Mouse (Mus musculus): Measurements from ENCODE around the gene Adgrv1.
A peak's percentile ranks its signal among the peaks of the same experiment; 100 is the strongest.

Gene Adgrv1

DNA sequence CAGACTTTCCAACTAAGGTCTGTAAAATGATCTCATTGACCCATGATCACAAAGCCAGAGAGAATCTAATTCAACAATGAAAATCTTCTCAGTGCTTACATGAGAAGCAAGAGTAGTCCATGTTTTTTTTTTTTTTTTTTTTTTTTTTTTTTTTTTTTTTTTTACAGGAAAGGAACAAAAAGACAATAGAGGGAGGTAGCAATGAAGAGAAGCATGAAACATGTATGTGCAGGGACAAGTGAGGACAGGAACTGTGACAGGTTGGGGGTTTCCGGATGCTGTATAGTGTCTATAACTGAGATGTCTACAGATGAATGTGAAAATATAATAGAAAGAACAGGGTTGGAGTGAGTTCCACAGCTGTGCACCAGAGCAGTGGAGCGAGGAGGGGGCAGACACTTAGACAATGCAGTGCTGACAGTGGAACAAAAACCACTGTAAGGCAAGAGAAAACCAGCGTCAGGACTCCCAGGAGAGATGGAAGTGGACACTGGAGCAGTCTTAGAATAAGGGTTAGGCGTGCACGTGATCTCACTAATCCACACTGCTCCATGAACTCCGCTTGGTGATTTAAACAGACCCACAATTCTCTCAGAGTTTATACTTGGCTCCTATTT, 490.6 kb downstream of the Adgrv1 start:
- DNase-seq (ENCODE audit: low spot score), result no peak

DNA sequence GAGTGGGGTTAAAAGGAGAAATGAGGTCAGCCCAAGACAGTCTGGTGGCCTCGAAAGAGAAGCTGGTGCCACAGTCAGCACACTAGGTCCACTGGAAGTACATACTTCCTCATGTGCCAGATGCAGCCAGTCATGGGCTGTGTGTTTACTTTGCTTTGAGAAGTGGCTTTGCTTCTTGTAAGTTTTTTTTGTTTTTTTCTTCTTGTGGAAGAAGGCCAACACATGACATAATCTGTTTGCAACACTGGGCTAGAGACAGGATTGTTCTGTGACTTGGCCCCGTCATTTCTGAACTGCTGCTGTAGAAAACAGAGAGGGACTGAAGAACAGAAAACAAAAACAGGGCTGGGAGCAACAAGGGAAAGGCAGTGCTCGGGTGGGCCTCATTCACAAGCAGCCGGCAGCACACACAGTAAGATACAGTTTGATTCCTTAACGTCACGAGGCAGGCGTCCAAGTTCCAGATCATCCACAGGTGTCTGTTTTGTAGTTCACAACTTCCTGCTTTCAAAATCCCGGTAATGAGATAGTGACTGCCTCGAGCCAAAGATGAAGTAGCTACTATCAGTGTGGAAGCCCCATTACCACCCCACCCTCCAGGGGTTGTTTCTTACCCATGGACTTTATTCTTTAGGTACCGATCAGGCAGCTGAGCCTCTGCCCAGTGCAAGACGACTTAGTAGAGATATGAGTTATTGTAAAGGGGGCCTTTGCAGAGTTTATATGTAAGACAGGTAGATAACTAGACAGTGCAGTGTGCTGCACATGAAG, 496.1 kb downstream of the Adgrv1 start:
- peak; percentile 93 for DNase-seq (ENCODE audit: low spot score)

DNA sequence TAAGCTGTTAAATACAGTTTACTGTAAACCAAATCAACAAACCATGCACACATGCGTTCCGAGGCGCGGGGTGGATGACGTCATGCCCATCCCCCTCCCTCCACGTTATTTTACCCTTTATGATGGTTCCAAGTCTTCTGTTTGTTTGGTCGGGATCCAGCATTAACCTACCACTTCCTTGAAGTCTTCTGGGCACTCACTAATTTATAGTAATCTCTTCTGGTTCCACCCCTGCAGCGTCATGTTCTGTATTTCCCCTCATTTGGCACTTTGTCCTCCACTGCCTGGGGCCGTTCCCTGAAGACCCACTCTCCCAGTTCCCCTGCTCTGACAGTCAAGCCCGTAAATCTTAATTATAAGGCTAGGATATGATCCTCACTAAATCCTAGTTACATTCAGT, 497.0 kb downstream of the Adgrv1 start:
- DNase-seq (ENCODE audit: low spot score), result no peak

DNA sequence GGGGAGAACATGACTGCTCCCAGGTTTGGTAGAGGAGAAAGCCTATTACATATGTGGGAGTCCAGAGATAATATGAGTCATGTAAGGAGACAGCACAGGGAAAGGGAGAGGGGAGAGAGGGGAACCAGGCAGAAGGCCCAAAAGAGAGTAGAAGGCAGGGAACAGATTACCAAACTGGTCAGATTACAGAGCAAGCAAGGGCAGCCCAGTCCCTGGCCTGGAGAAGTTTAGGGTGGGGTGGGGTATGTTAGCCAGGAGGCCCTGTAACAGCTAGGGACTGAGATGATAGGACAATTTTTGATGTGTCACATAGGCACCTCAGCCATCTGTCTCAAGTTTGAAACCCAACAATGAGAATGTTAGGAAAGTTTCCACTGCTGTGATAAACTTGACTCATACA, 498.5 kb downstream of the Adgrv1 start:
- DNase-seq (ENCODE audit: low spot score), result no peak

DNA sequence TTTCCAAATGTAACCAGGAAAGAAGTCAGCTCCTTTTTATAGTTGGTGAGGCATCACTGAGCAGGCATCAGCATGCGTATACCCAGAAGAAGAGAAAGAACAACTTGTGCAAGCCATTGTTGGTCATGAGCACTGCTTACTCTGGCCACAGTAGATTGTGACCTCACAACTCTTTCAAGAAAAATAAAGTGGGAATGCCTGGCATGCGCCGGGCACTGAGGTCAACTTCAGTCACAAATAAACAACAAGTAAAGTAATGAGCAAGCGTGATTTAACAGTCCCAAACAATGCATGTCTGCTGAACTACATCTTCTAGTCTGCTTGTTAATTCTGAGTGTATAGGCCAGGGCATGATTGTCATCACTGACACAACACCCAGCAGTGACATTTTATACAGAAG, 499.6 kb downstream of the Adgrv1 start:
- DNase-seq (ENCODE audit: low spot score), result peak; percentile 65

DNA sequence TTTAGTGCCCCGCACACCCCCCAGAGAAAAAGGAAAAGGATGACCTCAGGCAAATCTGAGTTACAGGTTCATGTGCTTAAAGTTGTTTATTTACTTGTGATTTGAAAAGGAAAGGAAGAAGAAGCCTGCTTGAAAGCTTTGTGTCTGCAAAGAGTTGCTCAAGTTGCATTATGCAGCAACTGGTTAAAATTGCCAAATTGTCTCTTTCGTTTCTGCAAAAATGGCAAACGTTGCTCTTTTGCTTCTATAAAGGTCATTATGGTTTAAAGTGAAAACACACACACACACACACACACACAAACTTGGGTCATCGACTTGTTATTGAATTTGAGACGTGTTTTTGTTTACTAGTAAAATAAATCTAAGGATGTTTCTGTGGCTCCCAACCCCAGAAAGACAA, 500.3 kb downstream of the Adgrv1 start:
- DNase-seq (ENCODE audit: low spot score), result peak; percentile 35

DNA sequence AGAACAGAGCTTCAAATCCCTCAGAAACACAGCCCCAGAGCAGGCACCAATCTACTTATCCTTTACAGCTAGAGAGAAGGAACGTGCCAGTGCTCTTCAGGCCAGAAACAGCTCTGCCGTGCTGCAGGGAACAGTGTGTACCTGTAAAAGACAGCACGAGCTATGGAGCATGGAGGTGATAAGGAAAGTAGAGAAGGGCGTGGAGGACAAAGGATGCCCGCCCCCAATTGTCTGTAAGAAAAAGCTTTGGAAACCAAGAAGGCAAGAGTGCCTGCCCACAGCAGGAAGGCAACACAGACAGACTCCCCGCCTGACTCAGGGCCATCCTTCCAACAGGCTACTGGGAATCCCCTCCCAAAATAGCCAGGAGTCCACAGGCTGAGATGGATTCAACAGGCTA, 501.1 kb downstream of the Adgrv1 start:
- peak; percentile 54 for DNase-seq (ENCODE audit: low spot score)

DNA sequence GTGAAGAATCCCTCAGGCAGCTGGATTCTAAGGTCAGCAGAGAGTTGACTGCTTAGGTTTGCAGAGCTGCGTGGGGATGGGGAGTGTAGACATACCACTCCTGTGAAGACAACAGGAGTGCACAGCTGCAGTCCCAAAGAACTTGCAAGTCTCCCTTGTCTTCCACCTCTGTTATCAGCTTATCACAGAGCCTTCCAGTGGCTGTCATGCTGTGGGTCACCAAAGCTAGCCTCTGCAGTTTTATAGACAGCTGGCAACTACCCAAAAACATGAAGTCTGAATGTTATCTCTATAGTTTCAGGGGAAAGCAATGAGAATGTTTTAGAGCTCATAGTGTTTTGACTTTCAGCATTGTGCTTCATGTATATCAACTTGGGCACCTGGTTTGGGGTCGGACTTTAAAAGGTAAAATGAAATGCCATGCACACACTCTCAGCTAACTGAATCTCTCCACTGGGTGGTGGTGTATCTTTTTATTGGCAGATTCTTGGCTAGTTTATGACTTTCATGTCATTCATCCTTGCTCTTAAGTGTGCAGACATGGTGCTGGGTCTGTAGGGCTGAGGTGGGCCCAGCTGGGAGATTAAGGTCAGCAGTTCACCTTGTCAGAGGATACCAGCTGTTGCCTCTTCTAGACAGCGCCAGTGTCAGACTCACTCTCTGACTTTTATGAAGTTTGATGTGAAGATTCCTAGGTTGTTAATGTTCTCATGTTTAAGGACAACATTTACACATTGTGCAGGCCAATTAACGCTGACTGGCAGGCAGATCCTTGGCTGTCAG, 502.0 kb downstream of the Adgrv1 start:
- no peak for DNase-seq (ENCODE audit: low spot score)

DNA sequence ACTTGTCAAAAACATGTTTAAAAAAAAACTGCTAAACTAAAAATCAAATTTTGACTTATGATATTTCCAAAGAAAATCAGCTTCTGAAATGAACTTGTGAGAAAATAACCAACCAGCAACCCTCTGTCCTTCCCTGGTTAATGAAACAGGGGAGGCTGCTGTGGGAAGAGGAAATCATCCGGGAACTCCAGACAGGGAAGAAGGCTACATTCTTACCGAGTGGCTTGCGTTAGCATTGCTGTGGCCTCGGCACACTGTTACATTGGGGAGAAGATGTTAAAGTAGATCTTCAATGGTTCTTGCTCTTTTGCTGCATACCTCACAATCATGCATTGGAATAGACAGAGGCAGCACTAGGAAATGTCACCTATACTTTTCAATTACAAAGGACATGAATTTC, 507.1 kb downstream of the Adgrv1 start:
- DNase-seq (ENCODE audit: low spot score), result no peak

DNA sequence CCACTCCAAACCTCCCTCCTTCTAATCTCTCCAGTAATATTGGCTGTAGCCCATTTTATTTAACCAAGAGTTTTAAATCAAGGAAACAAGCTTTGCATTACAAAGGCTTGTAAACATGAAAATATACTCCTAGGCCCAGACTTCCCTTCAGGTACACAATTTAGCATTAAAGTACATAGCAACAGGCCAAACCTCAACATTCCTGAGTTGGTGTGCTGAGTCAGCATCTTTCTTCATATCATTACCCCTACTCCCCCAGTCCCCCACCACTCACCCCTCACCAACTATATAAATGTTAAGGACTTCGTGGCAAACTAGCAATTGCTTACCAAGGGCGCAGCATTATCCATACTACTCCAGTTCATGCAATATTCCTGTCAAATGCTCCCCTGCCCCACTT, 510.7 kb downstream of the Adgrv1 start:
- DNase-seq (ENCODE audit: low spot score), result no peak

DNA sequence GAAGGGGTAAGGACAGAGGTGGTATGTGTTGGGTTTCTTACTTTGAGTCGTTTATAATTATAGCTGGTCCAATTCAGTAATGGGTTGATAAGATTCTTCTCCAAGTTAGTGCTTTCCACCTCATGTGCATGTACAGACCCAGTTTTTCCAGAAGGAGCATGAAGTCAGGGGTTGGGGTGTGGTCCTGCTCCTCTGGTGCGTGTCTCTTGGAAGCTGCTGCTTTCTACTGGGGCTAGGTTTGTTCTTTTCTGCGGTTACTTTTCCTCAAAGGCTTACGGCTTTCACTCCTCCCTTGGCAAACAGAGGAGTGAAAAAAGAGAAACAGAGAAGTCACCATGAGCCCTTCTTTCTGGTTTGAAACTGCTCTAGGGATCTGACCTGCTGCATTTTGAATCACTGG, 522.5 kb downstream of the Adgrv1 start:
- no peak for DNase-seq (ENCODE audit: low spot score)

DNA sequence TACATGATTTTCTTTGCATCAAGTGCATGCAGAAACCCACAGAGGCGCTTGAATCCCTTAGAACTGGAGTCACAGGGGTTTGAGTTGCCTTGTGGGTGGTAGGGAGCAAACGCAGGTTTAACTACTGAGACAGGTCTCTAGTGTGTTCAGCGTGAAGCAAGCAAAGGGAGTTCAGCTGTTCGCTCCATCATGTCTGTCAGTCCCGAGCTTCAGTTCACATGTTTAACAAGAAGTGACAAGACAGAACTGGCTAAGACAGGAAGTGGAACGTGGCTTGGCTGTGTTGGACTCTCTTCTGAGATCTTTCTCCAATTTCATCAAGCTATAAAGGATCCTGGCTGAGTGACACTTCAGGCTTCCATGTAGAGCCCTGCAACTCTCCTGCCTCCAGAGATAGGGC, 523.3 kb downstream of the Adgrv1 start:
- no peak for DNase-seq (ENCODE audit: low spot score)

DNA sequence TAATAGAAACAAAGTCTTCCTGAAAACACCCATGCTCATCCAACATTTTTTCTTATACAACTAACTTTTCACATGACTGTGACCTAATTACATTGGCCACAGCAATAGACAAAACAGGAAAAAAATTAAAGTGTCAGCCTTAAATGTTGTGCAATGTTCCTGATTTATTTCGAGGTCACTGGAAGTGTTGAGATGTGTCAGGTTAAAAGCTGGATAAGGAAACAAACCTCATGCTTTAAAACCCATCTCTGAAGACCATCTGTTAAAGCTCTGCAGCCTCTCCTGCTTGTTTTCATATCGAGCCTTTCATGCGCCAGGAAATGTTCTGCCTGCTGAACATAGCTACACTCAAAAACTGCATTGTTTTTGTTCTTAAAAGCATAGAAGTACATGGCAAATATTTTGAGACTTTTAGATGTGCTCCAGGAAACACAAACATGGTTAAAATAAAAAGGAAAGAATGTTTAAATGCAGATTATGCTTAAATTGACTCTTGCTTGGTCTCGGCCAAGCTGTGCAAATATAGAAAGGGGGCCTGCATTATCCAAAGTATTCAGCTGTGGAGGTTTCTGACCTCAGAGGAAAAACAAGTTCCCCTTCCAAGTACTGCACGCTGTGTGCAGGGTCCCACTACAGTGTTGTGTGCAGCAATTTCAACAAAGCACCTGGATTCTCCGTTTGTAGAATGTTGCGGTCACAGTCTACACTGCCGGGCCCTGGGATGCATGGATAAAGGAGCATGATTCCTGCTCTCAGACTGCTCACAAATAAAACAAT, 524.2 kb downstream of the Adgrv1 start:
- DNase-seq (ENCODE audit: low spot score), result peak; percentile 57

DNA sequence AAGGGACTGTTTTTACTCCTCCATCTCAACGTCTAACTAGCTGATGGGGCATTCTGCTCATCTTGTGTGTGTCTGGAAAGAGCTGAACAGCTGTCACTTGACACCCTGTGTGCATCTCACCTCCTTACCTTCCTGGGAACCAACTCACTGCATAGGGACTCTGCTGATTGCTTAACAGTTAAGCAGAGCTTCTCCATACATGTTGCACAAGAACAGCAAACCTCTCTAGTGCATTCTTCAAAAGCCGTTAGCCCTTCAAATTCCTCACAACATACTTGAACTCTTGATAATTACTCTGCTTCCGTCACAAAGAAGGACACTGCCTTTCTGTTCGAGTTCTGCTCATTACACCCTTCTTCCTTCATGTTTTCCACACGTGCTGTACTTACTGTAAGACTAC, 525.5 kb downstream of the Adgrv1 start:
- peak; percentile 83 for DNase-seq (ENCODE audit: low spot score)

DNA sequence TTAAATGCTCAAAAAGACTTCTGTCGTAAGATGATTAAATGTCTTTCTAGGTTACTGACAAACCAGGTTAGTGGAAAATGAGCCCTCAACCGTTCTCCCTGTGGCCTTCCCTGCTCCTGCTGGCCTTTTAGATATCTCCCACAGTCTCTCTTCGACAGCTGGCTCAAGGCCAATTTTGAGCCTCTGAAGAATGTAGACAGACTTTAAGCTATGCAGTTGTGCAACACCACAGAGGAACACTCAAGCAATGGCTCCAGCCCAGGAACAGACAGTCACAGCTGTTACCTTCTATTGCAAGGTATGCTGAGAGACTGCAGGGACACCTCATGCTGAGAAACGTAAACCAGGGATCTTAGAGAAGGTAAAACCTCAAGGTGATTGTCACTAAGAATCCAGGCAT, 529.2 kb downstream of the Adgrv1 start:
- peak; percentile 91 for DNase-seq (ENCODE audit: low spot score)

DNA sequence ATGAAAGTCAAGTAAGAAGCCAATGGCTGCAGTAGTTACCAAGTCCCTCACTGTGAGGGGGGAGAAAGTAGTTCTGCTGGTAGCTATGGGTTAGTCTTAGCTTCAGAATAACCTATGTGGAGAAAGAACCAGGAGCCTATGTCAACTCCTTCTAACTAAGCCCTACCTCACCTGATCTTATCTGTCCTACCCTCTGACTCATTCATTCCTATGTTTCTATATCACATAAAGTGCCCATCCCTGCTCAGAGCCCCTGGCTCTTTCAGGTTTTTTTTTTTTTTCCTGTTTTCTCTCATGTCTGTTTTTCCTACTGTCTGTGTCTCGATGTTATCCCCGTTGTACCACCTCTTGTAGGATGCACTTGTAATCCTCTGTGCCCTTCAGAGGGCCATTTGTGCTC, 536.5 kb downstream of the Adgrv1 start:
- no peak for DNase-seq (ENCODE audit: low spot score)

DNA sequence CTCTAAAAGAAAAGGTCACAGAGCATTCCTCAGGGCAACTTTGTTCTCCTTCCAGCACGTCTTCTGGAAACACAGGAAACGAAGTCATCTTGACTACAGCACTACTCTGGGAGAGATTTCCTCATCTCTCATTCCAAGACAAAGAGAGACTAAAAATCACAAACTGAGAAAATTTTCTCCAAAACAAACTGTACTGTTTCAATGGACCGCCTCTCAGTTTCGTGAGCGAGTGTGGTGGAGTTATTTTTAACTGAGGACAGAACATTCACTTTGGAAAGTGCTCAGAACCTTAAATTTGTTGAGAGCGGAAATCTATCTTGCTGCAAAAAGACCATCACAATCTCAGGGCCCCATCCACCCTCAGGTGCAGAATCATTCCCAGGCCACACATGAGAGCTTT, 538.4 kb downstream of the Adgrv1 start:
- peak; percentile 54 for DNase-seq (ENCODE audit: low spot score)

DNA sequence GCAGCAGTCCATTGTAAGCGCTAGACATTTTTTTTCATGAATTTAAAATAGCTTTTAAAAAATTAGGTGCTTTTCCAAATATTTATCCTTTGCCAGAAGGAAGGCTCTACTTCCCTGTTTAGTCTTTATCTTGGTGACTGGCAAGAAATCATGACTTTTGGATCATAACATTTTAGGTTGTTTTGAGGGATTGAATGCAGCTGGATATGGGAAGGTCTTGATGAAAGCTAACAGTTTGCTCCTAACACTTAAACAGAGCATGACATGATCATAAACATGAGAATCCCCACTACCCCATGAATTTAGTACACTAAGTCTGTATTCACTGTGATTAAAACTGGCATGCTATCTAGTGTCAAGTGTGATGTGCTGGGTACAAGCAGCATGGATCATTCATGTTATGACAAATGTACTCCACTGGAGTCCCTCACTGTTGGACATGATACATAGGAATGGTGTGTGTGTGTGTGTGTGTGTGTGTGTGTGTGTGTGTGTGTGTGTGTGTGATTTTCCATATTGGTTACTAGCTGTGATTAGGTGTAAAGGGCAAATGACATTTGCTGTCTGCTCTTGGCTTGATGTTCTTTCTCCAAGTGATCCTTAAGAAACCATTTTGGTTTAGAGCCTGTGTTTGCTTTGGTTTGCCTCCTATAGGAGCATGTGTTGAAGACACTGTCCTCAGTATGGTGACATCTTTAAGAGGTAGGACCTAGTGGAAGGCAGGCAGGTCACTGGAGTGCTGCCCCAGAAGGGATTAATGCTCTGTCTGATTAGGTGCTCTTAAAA, 542.7 kb downstream of the Adgrv1 start:
- DNase-seq (ENCODE audit: low spot score), result no peak

DNA sequence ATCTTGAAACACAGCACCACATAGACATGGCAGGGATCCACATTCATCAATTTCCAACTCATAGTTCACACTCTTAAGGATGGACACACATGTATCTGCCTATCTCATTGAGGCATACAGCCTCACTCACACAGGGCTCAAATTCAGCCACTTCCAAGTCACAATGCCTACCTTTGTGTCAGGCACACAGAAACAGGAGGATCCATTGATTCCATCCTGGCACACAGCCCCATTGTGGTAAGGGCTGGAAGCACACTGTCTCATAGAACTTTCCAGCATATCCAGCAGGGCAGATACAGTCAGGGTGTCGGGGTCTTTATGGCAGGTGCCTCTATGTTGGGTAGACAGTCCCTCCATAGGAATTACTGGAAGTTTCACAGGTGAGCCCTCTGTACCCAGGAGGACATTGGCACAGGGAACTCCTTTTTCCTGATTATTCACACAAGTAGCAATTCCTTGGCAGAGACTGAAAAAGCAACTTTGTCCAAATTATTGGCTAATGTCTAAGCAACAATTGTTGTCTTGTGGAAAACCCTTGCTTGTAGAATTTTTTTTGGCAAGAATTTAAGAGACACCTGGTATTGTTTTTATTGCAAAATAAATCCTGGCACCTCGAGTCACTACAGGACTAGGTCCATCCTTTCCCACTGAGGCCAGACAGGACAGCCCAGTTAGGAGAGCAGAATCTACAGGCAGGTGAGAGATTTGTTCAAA, 545.8 kb downstream of the Adgrv1 start:
- no peak for DNase-seq (ENCODE audit: low spot score)

DNA sequence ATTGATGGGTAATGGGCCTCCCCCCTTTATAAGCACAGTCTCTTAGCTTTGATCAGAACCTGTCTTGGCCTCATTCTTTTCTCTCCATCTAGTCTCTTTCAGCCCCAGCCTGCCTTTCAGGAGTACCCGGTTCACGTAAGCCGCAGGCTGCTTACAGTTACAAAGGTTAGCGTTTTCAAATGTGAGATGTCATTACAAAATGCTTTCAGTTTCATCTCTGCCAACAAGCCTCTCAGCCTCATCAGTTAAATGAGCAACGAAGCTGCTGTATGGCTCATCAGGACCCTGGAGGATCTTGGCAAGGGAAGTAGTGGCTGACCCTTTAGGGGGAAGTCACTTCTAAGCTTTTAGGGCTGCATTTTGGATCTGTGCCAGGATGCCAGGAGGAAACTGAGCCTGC, 560.7 kb downstream of the Adgrv1 start:
- no peak for DNase-seq (ENCODE audit: low spot score)

DNA sequence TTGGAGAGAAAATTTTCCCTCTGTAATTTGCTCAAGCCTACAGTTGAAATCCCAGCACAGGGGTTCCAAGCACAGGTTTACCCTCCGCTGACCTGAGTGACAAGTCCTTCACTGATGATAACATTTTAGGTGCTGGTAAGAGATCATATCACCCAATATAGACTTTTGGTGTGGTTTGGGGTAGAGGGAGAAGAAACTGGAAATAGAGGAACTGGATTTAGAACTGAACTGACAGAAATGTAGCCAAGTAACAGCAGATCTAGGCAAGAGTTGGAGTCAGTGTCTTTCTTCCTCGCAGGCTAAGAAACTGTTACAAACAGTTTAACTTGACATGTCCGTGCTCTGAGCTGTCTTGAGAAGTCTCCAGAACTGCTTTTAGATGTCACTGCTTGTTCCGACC, 581.5 kb downstream of the Adgrv1 start:
- DNase-seq (ENCODE audit: low spot score), result no peak
